9 mouse cellular contexts compared by ENCODE assay signal in genomic region chr9:65545635-65546412, GRCm38 (mm10). TPM values are rescaled to one million over a fixed set of nuclear protein-coding genes. Genes with fewer than 3 reads are reported as not detected.
DNase-seq lines count a peak whose midpoint lies in the region; ATAC-seq and TF ChIP-seq lines count a peak whose summit lies in the region.
"Had no signal": no experiment of that assay in that cellular context is flagged by ENCODE, and none has a peak within 500 bp of the region (broad histone marks: within the 10 kb centered on the region; RNA-seq: fewer than 3 reads in every experiment).

No protein-coding gene starts in this region.

- no peak overlapping the region for H3K9ac ChIP-seq in hindbrain, embryonic 16.5 days (ENCODE audit: low read depth, low read length)

- peak; percentile 31 for DNase-seq in left cerebral cortex, postnatal 4 days
- no peak for DNase-seq in left cerebral cortex, adult 2 months (ENCODE audit: extremely low spot score in 1 of 2, low spot score in 2 of 2)
- peak; percentile 32 for DNase-seq in ZHBTc4 (ENCODE audit: low read depth, low spot score)
- no peak for DNase-seq in Muller cell, postnatal 12 days (ENCODE audit: inconsistent ontology term)
- no peak for DNase-seq in right cerebral cortex, postnatal 25 days
- no peak for DNase-seq in kidney, postnatal 25 days
- DNase-seq: right cerebral cortex, postnatal 4 days had no signal

- no peak overlapping the region for H3K27ac ChIP-seq in left cerebral cortex, adult 2 months
- H3K27ac ChIP-seq in hindbrain, embryonic 16.5 days (ENCODE audit: low read depth, low read length): peak overlapping the region; percentile 42; the same call in 1 of the 2 replicates

- peaks cover 8% of the 10 kb centered on the region for H3K4me1 ChIP-seq in hindbrain, embryonic 16.5 days (ENCODE audit: control insufficient read depth, insufficient read depth, low read depth, low read length)

- no peak for TF ChIP-seq CTCF in left cerebral cortex, adult 2 months (IDR thresholded peaks at IDR 0.05)

- intact Hi-C loops in left cerebral cortex, postnatal 4 days (cut with DNase I): no loop called here
- intact Hi-C loops in left cerebral cortex, adult 2 months (cut with DNase I): no loop called here

- ATAC-seq in hindbrain, embryonic 16.5 days: no peak
- ATAC-seq in megakaryocyte progenitor cell, adult 5-6 weeks (replicated peaks; ENCODE audit: poor library complexity): peak; percentile 48

- H3K9me3 ChIP-seq in hindbrain, embryonic 16.5 days (ENCODE audit: control insufficient read depth, low read length): no peaks in the 10 kb centered on the region

- no peaks in the 10 kb centered on the region for H3K27me3 ChIP-seq in hindbrain, embryonic 16.5 days (replicated peaks; ENCODE audit: control insufficient read depth, insufficient read depth, low read length)

- no peak overlapping the region for H3K4me2 ChIP-seq in hindbrain, embryonic 16.5 days (ENCODE audit: low read length)

- WGBS in hindbrain, embryonic 16.5 days: 58% methylated on average over 10 of the region's 10 CpGs

- no peak overlapping the region for H3K4me3 ChIP-seq in left cerebral cortex, adult 2 months
- no peak overlapping the region for H3K4me3 ChIP-seq in hindbrain, embryonic 16.5 days (ENCODE audit: low read length)

- H3K36me3 ChIP-seq in hindbrain, embryonic 16.5 days (ENCODE audit: control insufficient read depth, insufficient read depth, low read length): no peaks in the 10 kb centered on the region

RNA-seq across cellular contexts. Expression of gene Ankdd1a, which starts 25.8 kb away (rescaled TPM):
- total RNA-seq in left cerebral cortex, postnatal 4 days (2021): 1 to 10 TPM; 1.3 to 2.1 TPM
- total RNA-seq in left cerebral cortex, adult 2 months (2021): 1 to 10 TPM; 2.7 to 3.5 TPM
- 1.1 and 1.2 TPM in 2 replicates for polyA plus RNA-seq in hindbrain, embryonic 16.5 days (2015; fragmentation: Nextera tagmentation; extraction: Ambion mirVana)
- not detected in 2 replicates for total RNA-seq in megakaryocyte progenitor cell, adult 5-6 weeks (2015)
- not detected in 2 replicates for total RNA-seq in megakaryocyte progenitor cell, adult 5-6 weeks (2017)

RNA-seq across cellular contexts. Expression of gene Plekho2, which starts 34.0 kb away (rescaled TPM):
- 1 to 10 TPM; 6.1 to 7.0 TPM for total RNA-seq in left cerebral cortex, postnatal 4 days (2021)
- 10 to 100 TPM; 13.3 to 15.1 TPM for total RNA-seq in left cerebral cortex, adult 2 months (2021)
- 7.1 and 8.0 TPM in 2 replicates for polyA plus RNA-seq in hindbrain, embryonic 16.5 days (2015; fragmentation: Nextera tagmentation; extraction: Ambion mirVana)
- total RNA-seq in megakaryocyte progenitor cell, adult 5-6 weeks (2015): 17.9 and 19.0 TPM in 2 replicates
- 12.8 and 15.3 TPM in 2 replicates for total RNA-seq in megakaryocyte progenitor cell, adult 5-6 weeks (2017)

RNA-seq across cellular contexts. Expression of gene Pif1, which starts 41.1 kb away (rescaled TPM):
- total RNA-seq in left cerebral cortex, postnatal 4 days (2021): 1 to 10 TPM; 1.7 to 1.9 TPM
- under 1 TPM; 0.20 to 0.28 TPM for total RNA-seq in left cerebral cortex, adult 2 months (2021)
- polyA plus RNA-seq in hindbrain, embryonic 16.5 days (2015; fragmentation: Nextera tagmentation; extraction: Ambion mirVana): 3.2 and 4.3 TPM in 2 replicates
- 8.1 and 8.4 TPM in 2 replicates for total RNA-seq in megakaryocyte progenitor cell, adult 5-6 weeks (2015)
- total RNA-seq in megakaryocyte progenitor cell, adult 5-6 weeks (2017): 12.0 and 14.5 TPM in 2 replicates

Comparison
In these comparisons a context has a peak if more than half of its experiments do, and no peak if none do; other contexts are left out.
1. DNase-seq: peak in left cerebral cortex, postnatal 4 days (single experiment) and ZHBTc4 (single experiment); none in left cerebral cortex, adult 2 months (0 of 2), Muller cell, postnatal 12 days (single experiment), right cerebral cortex, postnatal 25 days (single experiment) and kidney, postnatal 25 days (0 of 2).